Mouse (Mus musculus) kidney, embryonic 16.5 days (tissue): Measurements from ENCODE around the gene Fbxl4. TPM values are rescaled to one million over a fixed set of nuclear protein-coding genes. Genes with fewer than 3 reads are reported as not detected.

Experiments
- ATAC-seq: fragments of 200-750 bp; cut with Nextera tagmentation; 2 replicates; pipeline ENCODE4 v1.8.0; 2017; ENCODE audit warnings: moderate TSS enrichment; ENCODE audit not compliant: low FRiP score, low TSS enrichment
- H3K27ac ChIP-seq: fragments of 300-500 bp; sonication (generic); 2 replicates; pipeline ENCODE4 v1.5.1; 2014; ENCODE audit warnings: low read length
- H3K27me3 ChIP-seq: fragments of 300-500 bp; sonication (generic); 2 replicates; pipeline ENCODE4 v1.6.1; 2014; ENCODE audit warnings: low read length, control low read depth, mixed read lengths; ENCODE audit not compliant: insufficient read depth
- H3K36me3 ChIP-seq: fragments of 300-500 bp; sonication (generic); 2 replicates; pipeline ENCODE4 v1.6.1; 2014; ENCODE audit warnings: low read length, control low read depth, mixed read lengths; ENCODE audit not compliant: insufficient read depth
- H3K4me1 ChIP-seq: fragments of 300-500 bp; sonication (generic); 2 replicates; pipeline ENCODE4 v1.6.1; 2014; ENCODE audit warnings: low read length, control low read depth, mixed read lengths; ENCODE audit not compliant: insufficient read depth
- H3K4me2 ChIP-seq: fragments of 300-500 bp; sonication (generic); replicated peaks from 2 replicates; pipeline ENCODE4 v1.6.1; 2014; ENCODE audit warnings: low read depth, low read length
- H3K4me3 ChIP-seq: fragments of 300-500 bp; sonication (generic); 2 replicates; pipeline ENCODE4 v1.5.1; 2014; ENCODE audit warnings: mild to moderate bottlenecking, low read length
- H3K9ac ChIP-seq: fragments of 300-500 bp; sonication (generic); replicated peaks from 2 replicates; pipeline ENCODE4 v1.6.1; 2014; ENCODE audit warnings: low read length
- H3K9me3 ChIP-seq: fragments of 300-500 bp; sonication (generic); 2 replicates; pipeline ENCODE4 v1.6.1; 2016; ENCODE audit warnings: low read length, control low read depth
- WGBS: fragments of 180-500 bp; shearing (Covaris S2); extraction: QIAGEN DNeasy Blood & Tissue Kit; methylation state at CpG from one replicate; pipeline ENCODE4 v1.1.7; 2014; 5-methylcytosine and 5-hydroxymethylcytosine counted together
- polyA plus RNA-seq: library from polyadenylated mRNA; unstranded; fragments of >200 nt; fragmentation: Nextera tagmentation; extraction: Ambion mirVana; gene quantifications from 2 replicates; pipeline ENCODE4 v1.2.1, GENCODE M21; 2015

Fbxl4 gene
- polyA plus RNA-seq, 1 experiment from 2014 or later, result 14.5 TPM

GRCm38 (mm10) chr4:22383528-22384265, 26.4 kb downstream of the Fbxl4 start:
- peaks cover 8% of the 10 kb centered on the region; the same call in 1 of the 2 replicates for H3K4me1 ChIP-seq
- no peak overlapping the region for H3K9ac ChIP-seq
- peaks cover 6% of the 10 kb centered on the region; the same call in 1 of the 2 replicates for H3K36me3 ChIP-seq
- no peak overlapping the region for H3K27ac ChIP-seq
- no peaks in the 10 kb centered on the region for H3K9me3 ChIP-seq
- no peaks in the 10 kb centered on the region for H3K27me3 ChIP-seq
- no peak overlapping the region for H3K4me3 ChIP-seq
- no peak for ATAC-seq
- 75% methylated on average over 1 of the region's 1 CpGs for WGBS
- no peak overlapping the region for H3K4me2 ChIP-seq

- ATAC-seq, result peak; percentile 94
- 47% methylated on average over 7 of the region's 7 CpGs for WGBS
- Histone ChIP-seq H3K27me3 (no peaks in the 10 kb centered on the region), H3K9ac (no peak overlapping the region), H3K4me2 (no peak overlapping the region), H3K9me3 (no peaks in the 10 kb centered on the region), H3K4me3 (no peak overlapping the region), H3K4me1 (0 out of 2 replicates have a peak, but pooled peaks cover 6% of the 10 kb centered on the region), H3K27ac (no peak overlapping the region), H3K36me3 (0 out of 2 replicates have a peak, but pooled peaks cover 3% of the 10 kb centered on the region)
Observed at GRCm38 (mm10) chr4:22390045-22390444, 32.7 kb downstream of the Fbxl4 start.

GRCm38 (mm10) chr4:22392777-22393473, 35.6 kb downstream of the Fbxl4 start:
- peak; percentile 58; the same call in 1 of the 2 replicates for ATAC-seq
- 0 out of 2 replicates have a peak, but pooled peaks cover 3% of the 10 kb centered on the region for H3K36me3 ChIP-seq
- WGBS, result 54% methylated on average over 13 of the region's 13 CpGs

GRCm38 (mm10) chr4:22395404-22395803, 38.1 kb downstream of the Fbxl4 start:
- no peaks in the 10 kb centered on the region for H3K9me3 ChIP-seq
- no peak overlapping the region for H3K4me3 ChIP-seq
- no peak overlapping the region for H3K4me2 ChIP-seq
- 0 out of 2 replicates have a peak, but pooled peaks cover 6% of the 10 kb centered on the region for H3K4me1 ChIP-seq
- peaks cover 9% of the 10 kb centered on the region; the same call in 1 of the 2 replicates for H3K36me3 ChIP-seq
- no peak overlapping the region for H3K27ac ChIP-seq
- no peak overlapping the region for H3K9ac ChIP-seq
- H3K27me3 ChIP-seq, result no peaks in the 10 kb centered on the region
- ATAC-seq, result no peak
- 83% methylated on average over 2 of the region's 2 CpGs for WGBS

More at GRCm38 (mm10) chr4:22392777-22393473, 35.6 kb downstream of the Fbxl4 start:
- H3K9ac ChIP-seq, result no peak overlapping the region
- no peak overlapping the region for H3K4me2 ChIP-seq
- H3K4me3 ChIP-seq, result no peak overlapping the region
- H3K27ac ChIP-seq, result no peak overlapping the region
- H3K9me3 ChIP-seq, result no peaks in the 10 kb centered on the region
- 0 out of 2 replicates have a peak, but pooled peaks cover 6% of the 10 kb centered on the region for H3K4me1 ChIP-seq
- H3K27me3 ChIP-seq, result no peaks in the 10 kb centered on the region

- 0 out of 2 replicates have a peak, but pooled peaks have one; percentile 60 for ATAC-seq
Observed at GRCm38 (mm10) chr4:22396484-22397000, 39.2 kb downstream of the Fbxl4 start.

GRCm38 (mm10) chr4:22397003-22397402, 39.7 kb downstream of the Fbxl4 start:
- H3K4me3 ChIP-seq, result no peak overlapping the region
- no peaks in the 10 kb centered on the region for H3K9me3 ChIP-seq
- H3K27ac ChIP-seq, result no peak overlapping the region
- no peak overlapping the region for H3K9ac ChIP-seq
- H3K36me3 ChIP-seq, result peaks cover 9% of the 10 kb centered on the region; the same call in 1 of the 2 replicates
- 0 out of 2 replicates have a peak, but pooled peaks cover 6% of the 10 kb centered on the region for H3K4me1 ChIP-seq
- H3K4me2 ChIP-seq, result no peak overlapping the region
- WGBS, result 95% methylated on average over 5 of the region's 5 CpGs
- ATAC-seq, result 0 out of 2 replicates have a peak, but pooled peaks have one; percentile 11
- no peaks in the 10 kb centered on the region for H3K27me3 ChIP-seq

More at GRCm38 (mm10) chr4:22396484-22397000, 39.2 kb downstream of the Fbxl4 start:
- Histone ChIP-seq H3K4me3 (no peak overlapping the region), H3K9me3 (no peaks in the 10 kb centered on the region), H3K27ac (no peak overlapping the region), H3K36me3 (peaks cover 9% of the 10 kb centered on the region; the same call in 1 of the 2 replicates), H3K27me3 (no peaks in the 10 kb centered on the region), H3K9ac (no peak overlapping the region), H3K4me1 (0 out of 2 replicates have a peak, but pooled peaks cover 6% of the 10 kb centered on the region), H3K4me2 (no peak overlapping the region)
- 88% methylated on average over 1 of the region's 1 CpGs for WGBS

- no peak overlapping the region for H3K9ac ChIP-seq
- H3K27me3 ChIP-seq, result no peaks in the 10 kb centered on the region
- 91% methylated on average over 3 of the region's 3 CpGs for WGBS
- no peak overlapping the region for H3K27ac ChIP-seq
- H3K4me1 ChIP-seq, result no peaks in the 10 kb centered on the region
- H3K4me3 ChIP-seq, result no peak overlapping the region
- H3K36me3 ChIP-seq, result peaks cover 9% of the 10 kb centered on the region
- no peak for ATAC-seq
- H3K9me3 ChIP-seq, result no peaks in the 10 kb centered on the region
- H3K4me2 ChIP-seq, result no peak overlapping the region
Observed at GRCm38 (mm10) chr4:22402032-22402431, 44.7 kb downstream of the Fbxl4 start.

- no peak overlapping the region for H3K4me2 ChIP-seq
- H3K27ac ChIP-seq, result no peak overlapping the region
- ATAC-seq, result no peak
- H3K27me3 ChIP-seq, result no peaks in the 10 kb centered on the region
- peaks cover 9% of the 10 kb centered on the region for H3K36me3 ChIP-seq
- no peaks in the 10 kb centered on the region for H3K9me3 ChIP-seq
- H3K4me3 ChIP-seq, result no peak overlapping the region
- H3K4me1 ChIP-seq, result no peaks in the 10 kb centered on the region
- no peak overlapping the region for H3K9ac ChIP-seq
- 93% methylated on average over 10 of the region's 10 CpGs for WGBS
Observed at GRCm38 (mm10) chr4:22402930-22403329, 45.6 kb downstream of the Fbxl4 start.

- H3K4me3 ChIP-seq, result no peak overlapping the region
- no peaks in the 10 kb centered on the region for H3K9me3 ChIP-seq
- H3K9ac ChIP-seq, result no peak overlapping the region
- no peaks in the 10 kb centered on the region for H3K27me3 ChIP-seq
- no peaks in the 10 kb centered on the region for H3K4me1 ChIP-seq
- no peak overlapping the region for H3K4me2 ChIP-seq
- 64% methylated on average over 2 of the region's 2 CpGs for WGBS
- 0 out of 2 replicates have a peak, but pooled peaks cover 7% of the 10 kb centered on the region for H3K36me3 ChIP-seq
- ATAC-seq, result no peak
- H3K27ac ChIP-seq, result no peak overlapping the region
Observed at GRCm38 (mm10) chr4:22420627-22421026, 63.3 kb downstream of the Fbxl4 start.
